Mouse (Mus musculus) heart, postnatal 0 days (tissue): ENCODE measurements at regions not wholly inside any gene's neighbourhood (a gene's known extent, or its start where the extent isn't known, plus 50 kb on each side); places are given as distances from the start of the nearest gene placed in this dataset.

Experiments
- CTCF ChIP-seq: IDR thresholded peaks from 2 replicates; pipeline ENCODE4 v1.5.1; 2016; ENCODE audit warnings: antibody characterized with exemption, control low read depth, low read depth
- EP300 ChIP-seq: IDR thresholded peaks from 2 replicates; pipeline ENCODE4 v1.6.1; 2016; ENCODE audit warnings: antibody characterized with exemption, low read depth

- TF ChIP-seq CTCF: no peak
- no peak for TF ChIP-seq EP300
Measured at GRCm38 (mm10) chr11:92495291-92495690, 602.5 kb upstream of the Car10 start.
